Mouse (Mus musculus) testis, adult 2 months (tissue): ENCODE results near the gene Proca1. TPM values are rescaled to one million over a fixed set of nuclear protein-coding genes. Genes with fewer than 3 reads are reported as not detected.

ENCODE experiments used
- H3K27ac ChIP-seq: fragments of 200-500 bp; 2 replicates; pipeline ENCODE4 v1.5.1; 2012; ENCODE audit warnings: low read depth, low read length; ENCODE audit not compliant: control insufficient read depth, insufficient read depth
- H3K27me3 ChIP-seq: fragments of 200-500 bp; 2 replicates; pipeline ENCODE4 v1.6.1; 2012; ENCODE audit warnings: mild to moderate bottlenecking, low read length, moderate library complexity; ENCODE audit not compliant: control insufficient read depth, insufficient read depth
- H3K36me3 ChIP-seq: fragments of 200-500 bp; 2 replicates; pipeline ENCODE4 v1.6.1; 2012; ENCODE audit warnings: mild to moderate bottlenecking, low read length; ENCODE audit not compliant: control insufficient read depth, insufficient read depth
- H3K4me1 ChIP-seq: fragments of 200-500 bp; 2 replicates; pipeline ENCODE4 v1.6.1; 2012; ENCODE audit warnings: low read length; ENCODE audit not compliant: control insufficient read depth, insufficient read depth
- H3K4me3 ChIP-seq: fragments of 200-500 bp; 2 replicates; pipeline ENCODE4 v1.5.1; 2012; ENCODE audit warnings: low read depth, mild to moderate bottlenecking, low read length, moderate library complexity, mixed read lengths; ENCODE audit not compliant: control insufficient read depth
- CTCF ChIP-seq: fragments of 200-500 bp; IDR thresholded peaks from 2 replicates; pipeline ENCODE4 v1.5.1; 2012; ENCODE audit warnings: low read depth, mild to moderate bottlenecking, inconsistent platforms, low read length, moderate library complexity; ENCODE audit not compliant: control insufficient read depth, insufficient read depth, insufficient replicate concordance
- POLR2A ChIP-seq: fragments of 200-500 bp; IDR thresholded peaks from 2 replicates; pipeline ENCODE4 v1.6.1; 2012; ENCODE audit warnings: low read depth, mild to moderate bottlenecking, inconsistent platforms, low read length, moderate library complexity; ENCODE audit not compliant: control insufficient read depth
- polyA plus RNA-seq: library from polyadenylated mRNA; depleted of rRNA; stranded (reverse); fragments of >200 nt; gene quantifications from 2 replicates; pipeline ENCODE4 v1.2.3, GENCODE M21; 2012; rRNA removed

Gene Proca1
- polyA plus RNA-seq: 175 and 191 TPM in 2 replicates

- TF ChIP-seq POLR2A (no peak), CTCF (no peak)
- Histone ChIP-seq H3K27ac (no peak within 1 kb of the TSS), H3K4me1 (peaks cover 10% of the 10 kb centered on the region), H3K36me3 (no peaks in the 10 kb centered on the region), H3K4me3 (peak within 1 kb of the TSS; percentile 96), H3K27me3 (no peaks in the 10 kb centered on the region)
Observed at GRCm38 (mm10) chr11:78193113-78193512, at the start of gene Proca1. Gene Proca1, plus strand, starts transcription at chr11:78193392.

DNA sequence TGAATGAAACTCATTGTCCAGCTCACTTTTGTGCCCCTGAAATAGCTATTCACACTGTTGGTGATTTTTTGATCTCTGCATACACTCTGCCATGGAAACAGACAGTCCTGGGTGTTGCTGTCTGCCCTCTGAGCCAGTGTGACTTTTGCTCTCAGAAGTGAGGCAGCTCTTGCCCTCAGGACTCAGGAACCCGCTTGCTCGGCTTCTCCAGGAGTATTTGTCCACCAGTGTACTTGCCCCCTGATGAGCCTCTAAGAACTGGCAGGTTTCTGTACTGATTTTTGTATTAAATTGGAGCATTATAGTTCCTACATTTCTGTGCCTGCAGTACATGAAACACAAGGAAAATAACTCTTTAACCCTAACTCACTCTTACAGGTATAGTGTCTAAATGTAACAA lies 49.7 kb upstream of the Proca1 start:
- Histone ChIP-seq H3K27ac (no peak overlapping the region), H3K4me1 (no peaks in the 10 kb centered on the region), H3K27me3 (no peaks in the 10 kb centered on the region), H3K4me3 (no peak overlapping the region), H3K36me3 (no peaks in the 10 kb centered on the region)
- no peak for TF ChIP-seq CTCF
- TF ChIP-seq POLR2A: no peak

DNA sequence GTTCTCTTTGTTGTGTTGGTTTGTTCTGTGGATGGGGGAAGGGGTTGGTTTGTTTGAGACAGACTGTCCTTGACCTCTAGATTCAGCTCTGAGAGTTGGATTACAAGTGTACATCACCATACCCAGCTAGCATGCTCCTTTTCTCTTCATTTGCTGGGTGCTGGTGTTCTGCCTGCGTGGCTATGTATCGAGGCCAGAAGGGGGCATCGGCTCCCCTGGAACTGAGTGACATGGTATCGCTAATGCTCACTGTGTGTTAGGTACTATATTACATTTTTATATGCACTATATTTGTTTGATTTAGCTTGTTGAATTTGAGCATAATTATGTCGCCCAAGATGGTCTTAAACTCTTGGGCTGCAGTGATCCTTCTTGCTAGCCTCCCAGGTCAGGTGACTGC lies 47.0 kb upstream of the Proca1 start:
- H3K27me3 ChIP-seq: no peaks in the 10 kb centered on the region
- no peaks in the 10 kb centered on the region for H3K4me1 ChIP-seq
- no peak overlapping the region for H3K4me3 ChIP-seq
- TF ChIP-seq CTCF: no peak
- TF ChIP-seq POLR2A: no peak
- H3K27ac ChIP-seq: no peak overlapping the region
- no peaks in the 10 kb centered on the region for H3K36me3 ChIP-seq

DNA sequence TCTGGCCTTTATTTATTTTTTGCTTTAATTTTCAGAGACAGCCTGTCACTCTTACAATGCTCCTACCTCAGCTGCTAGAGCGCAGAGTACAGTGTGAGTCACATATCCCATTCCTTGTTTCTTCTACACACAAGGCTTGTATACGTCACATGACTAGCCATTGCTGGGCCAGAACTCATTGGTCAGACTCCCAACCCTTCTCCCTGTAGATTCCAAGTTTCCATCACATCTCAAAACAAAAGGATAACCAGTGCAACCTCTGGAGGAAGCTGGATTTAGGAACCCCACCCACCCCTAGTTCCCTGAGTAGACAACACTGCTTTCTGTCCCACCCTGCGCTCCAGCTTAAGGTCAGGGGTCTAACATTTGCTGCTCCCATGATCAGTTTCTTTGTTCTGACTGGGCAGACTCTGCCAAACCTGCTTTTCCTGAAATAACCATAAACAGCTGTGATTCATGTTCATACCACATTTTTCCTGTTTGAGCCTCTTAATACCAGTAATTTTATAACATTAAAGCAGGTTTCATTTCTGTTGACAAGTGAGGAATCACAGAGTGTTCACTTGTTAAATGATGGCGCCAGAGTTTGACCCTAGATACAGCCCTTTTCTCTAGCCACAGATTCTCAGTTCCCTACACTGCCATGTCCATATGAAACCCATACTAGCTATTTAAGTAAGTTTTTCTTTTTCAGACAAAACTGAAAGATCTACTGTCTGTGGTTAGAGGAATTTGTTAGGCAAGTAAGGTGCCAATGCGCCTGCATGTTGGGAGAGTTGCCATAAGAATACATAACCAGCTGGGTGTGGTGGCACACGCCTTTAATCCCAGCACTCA lies 46.3 kb upstream of the Proca1 start:
- H3K4me1 ChIP-seq: no peaks in the 10 kb centered on the region
- H3K36me3 ChIP-seq: no peaks in the 10 kb centered on the region
- no peak overlapping the region for H3K27ac ChIP-seq
- no peaks in the 10 kb centered on the region for H3K27me3 ChIP-seq
- no peak overlapping the region for H3K4me3 ChIP-seq
- no peak for TF ChIP-seq CTCF
- TF ChIP-seq POLR2A: no peak

DNA sequence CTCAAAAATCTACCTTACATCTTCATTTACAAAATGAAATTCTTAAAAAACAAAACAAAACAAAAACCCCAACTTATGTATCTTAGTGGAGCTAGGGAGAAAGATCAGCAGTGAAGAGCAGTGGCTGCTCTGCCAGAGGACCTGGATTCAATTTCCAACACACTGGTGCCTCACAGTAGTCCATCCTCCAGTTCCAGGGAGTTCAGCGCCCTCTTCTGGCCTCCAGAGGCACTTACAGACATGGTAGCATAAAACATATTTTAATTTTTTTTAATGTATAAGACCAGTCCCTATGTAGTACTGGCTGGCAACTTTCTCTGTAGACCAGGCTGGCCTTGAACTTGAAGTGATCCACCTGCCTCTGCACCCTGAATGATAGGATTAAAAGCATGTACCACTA lies 42.0 kb upstream of the Proca1 start:
- H3K4me3 ChIP-seq: no peak overlapping the region
- H3K36me3 ChIP-seq: no peaks in the 10 kb centered on the region
- H3K27me3 ChIP-seq: no peaks in the 10 kb centered on the region
- H3K4me1 ChIP-seq: no peaks in the 10 kb centered on the region; the same call in 1 of the 2 replicates
- TF ChIP-seq CTCF: peak; percentile 41; the same call in 1 of the 2 replicates
- TF ChIP-seq POLR2A: no peak
- H3K27ac ChIP-seq: no peak overlapping the region

DNA sequence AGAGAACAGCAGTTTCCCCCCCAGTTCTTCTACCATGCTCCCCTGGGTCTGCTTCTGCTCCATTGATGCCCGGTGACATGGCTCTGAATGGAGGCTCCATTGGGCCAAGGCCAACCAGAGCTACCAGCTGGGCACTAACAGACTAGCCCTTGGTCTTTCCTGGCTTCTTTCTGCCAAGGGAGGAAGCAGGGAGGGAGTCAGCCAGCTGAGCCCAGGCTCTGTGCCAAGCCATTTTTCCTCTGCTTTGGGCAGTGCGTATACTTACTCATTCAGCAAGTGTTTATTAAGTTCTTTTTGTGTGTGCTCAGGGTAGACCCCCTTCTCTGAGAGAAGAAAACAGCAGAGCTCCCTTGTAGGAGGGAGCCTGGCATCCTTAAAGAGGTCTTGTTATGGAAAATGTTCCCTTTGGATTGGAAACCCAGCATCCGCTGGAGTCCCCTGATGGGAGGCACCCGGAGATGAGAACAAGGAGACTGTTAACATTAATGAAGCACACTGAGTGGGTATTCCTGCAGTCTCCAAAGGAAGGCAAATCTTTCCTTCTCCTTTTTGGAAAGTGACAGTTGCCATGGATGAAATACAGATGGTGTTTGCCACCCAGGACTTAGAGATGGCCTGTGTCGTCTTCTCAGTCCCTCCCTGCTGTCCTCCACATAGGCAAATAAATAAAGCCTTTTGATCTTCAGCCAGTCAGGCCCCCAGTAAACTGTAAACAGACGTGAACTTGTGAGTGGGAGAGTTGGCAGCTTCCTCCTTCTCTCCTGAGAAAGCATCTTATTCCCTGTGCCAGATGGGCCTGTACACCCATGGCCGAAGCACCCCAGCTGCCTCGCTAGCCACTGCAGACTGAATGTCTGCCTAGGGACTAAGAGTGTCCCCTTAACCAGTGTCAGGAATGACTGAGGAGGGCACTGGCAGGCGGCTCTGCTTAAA lies 40.6 kb upstream of the Proca1 start:
- Histone ChIP-seq H3K4me1 (no peaks in the 10 kb centered on the region; the same call in 1 of the 2 replicates), H3K36me3 (no peaks in the 10 kb centered on the region), H3K4me3 (no peak overlapping the region), H3K27me3 (no peaks in the 10 kb centered on the region), H3K27ac (peak overlapping the region; percentile 74)
- no peak for TF ChIP-seq POLR2A
- no peak for TF ChIP-seq CTCF

DNA sequence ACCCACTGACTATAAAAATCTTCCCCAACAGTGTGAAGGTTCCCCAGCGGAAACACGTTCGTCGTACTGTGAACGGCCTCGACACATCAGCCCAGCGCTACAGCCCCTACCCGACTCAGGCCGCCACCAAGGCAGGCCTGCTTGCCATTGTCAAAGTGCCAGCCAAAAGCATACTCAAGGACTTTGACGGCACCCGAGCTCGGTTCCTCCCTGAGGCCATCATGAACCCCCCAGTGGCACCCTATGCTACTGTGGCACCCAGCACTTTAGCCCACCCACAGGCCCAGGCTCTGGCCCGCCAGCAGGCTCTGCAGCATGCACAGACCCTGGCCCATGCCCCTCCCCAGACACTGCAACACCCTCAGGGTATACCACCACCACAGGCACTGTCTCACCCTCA lies 39.4 kb upstream of the Proca1 start:
- no peak overlapping the region for H3K27ac ChIP-seq
- no peaks in the 10 kb centered on the region for H3K36me3 ChIP-seq
- H3K27me3 ChIP-seq: no peaks in the 10 kb centered on the region

More for the DNA sequence above, 39.4 kb upstream of the Proca1 start:
- Histone ChIP-seq H3K4me3 (no peak overlapping the region), H3K4me1 (no peaks in the 10 kb centered on the region; the same call in 1 of the 2 replicates)
- TF ChIP-seq CTCF (no peak), POLR2A (no peak)
